Mouse (Mus musculus) brain, adult 10 weeks (tissue): ENCODE results near the gene Med13. TPM values are rescaled to one million over a fixed set of nuclear protein-coding genes. Genes with fewer than 3 reads are reported as not detected.

Experiments
- polyA plus RNA-seq: library from polyadenylated mRNA; stranded (reverse); fragments of 350-450 nt; fragmentation: Illumina TruSeq; extraction: RNeasy Lipid Tissue Mini Kit (QIAGEN cat#74804); gene quantifications from one replicate; pipeline ENCODE4 v1.2.3, GENCODE M21; 2015; ENCODE audit warnings: low read depth, low replicate concordance

Gene Med13
- 18.9 TPM for polyA plus RNA-seq

GRCm38 (mm10) chr11:86356854-86357788 is at the start of gene Med13:
Gene Med13 (minus strand): TSS chr11:86357602.

DNA sequence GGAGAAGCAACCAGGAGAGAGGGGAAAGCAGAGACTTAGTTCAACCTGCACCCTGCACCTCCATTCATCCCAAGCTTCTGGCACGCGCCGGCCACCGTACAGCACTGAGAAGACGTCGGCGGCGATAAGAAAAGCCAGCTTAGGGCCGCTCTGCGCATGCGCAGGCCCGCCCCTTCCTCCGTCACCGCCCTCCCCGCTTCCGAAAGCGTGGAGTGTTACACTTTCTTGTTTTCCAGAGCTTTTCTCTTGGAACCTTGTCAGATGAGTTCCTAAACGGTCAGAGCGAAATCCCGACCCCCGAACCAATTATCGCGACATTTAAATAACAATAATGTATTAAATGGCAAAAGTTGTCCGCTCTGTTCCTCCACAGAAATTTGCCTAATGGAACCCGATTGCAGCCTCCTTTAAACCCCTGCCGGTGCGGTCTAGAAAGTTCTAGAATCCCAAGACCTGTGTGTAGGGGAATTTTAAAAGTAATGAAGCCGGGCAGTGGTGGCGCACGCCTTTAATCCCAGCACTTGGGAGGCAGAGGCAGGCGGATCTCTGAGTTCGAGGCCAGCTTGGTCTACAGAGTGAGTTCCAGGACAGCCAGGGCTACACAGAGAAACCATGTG is 99.8 kb downstream of the Med13 start, which contains the start of gene Ints2:
Gene Ints2 (minus strand): TSS at position 116 of the 617 bp plus-strand sequence.

Other genes starting within 250 kb of the Med13 start
- 0.12 TPM for gene Brip1, start 156.4 kb downstream of the Med13 start, polyA plus RNA-seq
- 14.6 TPM for gene Ints2, start 100.0 kb downstream of the Med13 start, polyA plus RNA-seq
- gene Rnft1, start 127.1 kb upstream of the Med13 start, polyA plus RNA-seq = 19.1 TPM
- 30.5 TPM for gene Rps6kb1, start 187.2 kb upstream of the Med13 start, polyA plus RNA-seq
- gene Tubd1, start 187.4 kb upstream of the Med13 start, polyA plus RNA-seq = 7.0 TPM